Mouse (Mus musculus) embryonic facial prominence, embryonic 10.5 days (tissue): ENCODE results near the gene Tmod1. TPM values are rescaled to one million over a fixed set of nuclear protein-coding genes. Genes with fewer than 3 reads are reported as not detected.

ENCODE experiments used
- DNase-seq: peaks from one replicate; pipeline ENCODE4 v3.0.0-alpha.2; 2017; ENCODE audit warnings: low spot score
- H3K27ac ChIP-seq: fragments of 300-500 bp; sonication (generic); replicated peaks from 2 replicates; pipeline ENCODE4 v1.5.1; 2016; ENCODE audit warnings: mild to moderate bottlenecking
- H3K27me3 ChIP-seq: fragments of 300-500 bp; sonication (generic); replicated peaks from 2 replicates; pipeline ENCODE4 v1.6.1; 2016; ENCODE audit warnings: low read depth, mild to moderate bottlenecking; ENCODE audit not compliant: poor library complexity, severe bottlenecking
- H3K36me3 ChIP-seq: fragments of 300-500 bp; sonication (generic); replicated peaks from 2 replicates; pipeline ENCODE4 v1.6.1; 2016; ENCODE audit warnings: mild to moderate bottlenecking, moderate library complexity
- H3K4me1 ChIP-seq: fragments of 300-500 bp; sonication (generic); 2 replicates; pipeline ENCODE4 v1.6.1; 2016
- H3K4me3 ChIP-seq: fragments of 300-500 bp; sonication (generic); 2 replicates; pipeline ENCODE4 v1.5.1; 2016; ENCODE audit warnings: mild to moderate bottlenecking, moderate library complexity
- H3K9me3 ChIP-seq: fragments of 300-500 bp; sonication (generic); 2 replicates; pipeline ENCODE4 v1.6.1; 2016; ENCODE audit warnings: mild to moderate bottlenecking
- WGBS: fragments of 180-500 bp; shearing (Covaris S2); methylation state at CpG from one replicate; pipeline ENCODE4 v1.1.7; 2016; 5-methylcytosine and 5-hydroxymethylcytosine counted together
- polyA plus RNA-seq: library from polyadenylated mRNA; unstranded; fragments of >200 nt; fragmentation: Nextera tagmentation; extraction: Ambion mirVana; gene quantifications from 2 replicates; pipeline ENCODE4 v1.2.1, GENCODE M21; 2016

Tmod1 gene
- polyA plus RNA-seq, 1 experiment from 2014 or later = 2.8 TPM

GRCm38 (mm10) chr4:46129311-46130004 lies 90.7 kb downstream of the Tmod1 start:
- Histone ChIP-seq H3K36me3 (peaks cover 93% of the 10 kb centered on the region), H3K27me3 (no peaks in the 10 kb centered on the region), H3K4me1 (no peaks in the 10 kb centered on the region), H3K9me3 (no peaks in the 10 kb centered on the region), H3K27ac (no peak overlapping the region), H3K4me3 (no peak overlapping the region)
- WGBS = 85% methylated on average over 8 of the region's 8 CpGs
- DNase-seq = no peak

GRCm38 (mm10) chr4:46130221-46130620 lies 91.5 kb downstream of the Tmod1 start:
- Histone ChIP-seq H3K27ac (no peak overlapping the region), H3K4me1 (no peaks in the 10 kb centered on the region), H3K36me3 (peaks cover 93% of the 10 kb centered on the region), H3K27me3 (no peaks in the 10 kb centered on the region), H3K4me3 (no peak overlapping the region), H3K9me3 (no peaks in the 10 kb centered on the region)
- DNase-seq = peak; percentile 62
- WGBS = 75% methylated on average over 3 of the region's 3 CpGs

- WGBS = 89% methylated on average over 6 of the region's 6 CpGs
- peaks cover 89% of the 10 kb centered on the region for H3K36me3 ChIP-seq
- peaks cover under 1% of the 10 kb centered on the region for H3K4me1 ChIP-seq
- DNase-seq = no peak
- H3K4me3 ChIP-seq = no peak overlapping the region
- H3K9me3 ChIP-seq = no peaks in the 10 kb centered on the region
- no peak overlapping the region for H3K27ac ChIP-seq
- no peaks in the 10 kb centered on the region for H3K27me3 ChIP-seq
Observed at GRCm38 (mm10) chr4:46131791-46132190, 93.1 kb downstream of the Tmod1 start.

- Histone ChIP-seq H3K27ac (peak overlapping the region; percentile 95), H3K36me3 (peaks cover 40% of the 10 kb centered on the region), H3K9me3 (no peaks in the 10 kb centered on the region), H3K27me3 (no peaks in the 10 kb centered on the region), H3K4me3 (peak overlapping the region; percentile 86), H3K4me1 (peaks cover 24% of the 10 kb centered on the region)
- peak; percentile 49 for DNase-seq
- 8% methylated on average over 17 of the region's 17 CpGs for WGBS
Observed at GRCm38 (mm10) chr4:46137629-46138286, 99.0 kb downstream of the Tmod1 start.

GRCm38 (mm10) chr4:46138287-46139222 lies 99.8 kb downstream of the Tmod1 start, which contains the start of the genes Ncbp1 and Tstd2:
TSS of gene Ncbp1 (plus strand) at chr4:46138613.
TSS of gene Tstd2 (minus strand) at chr4:46138694.
- under 1% methylated on average over 89 of the region's 90 CpGs for WGBS
- peak within 1 kb of the TSS; percentile 95 for H3K27ac ChIP-seq
- H3K36me3 ChIP-seq = peaks cover 35% of the 10 kb centered on the region
- peak; percentile 94 for DNase-seq
- H3K4me3 ChIP-seq = peak within 1 kb of the TSS; percentile 86
- no peaks in the 10 kb centered on the region for H3K9me3 ChIP-seq
- H3K4me1 ChIP-seq = peaks cover 24% of the 10 kb centered on the region
- H3K27me3 ChIP-seq = no peaks in the 10 kb centered on the region

- no peak overlapping the region for H3K27ac ChIP-seq
- peaks cover 60% of the 10 kb centered on the region for H3K36me3 ChIP-seq
- 76% methylated on average over 3 of the region's 3 CpGs for WGBS
- H3K27me3 ChIP-seq = no peaks in the 10 kb centered on the region
- no peak overlapping the region for H3K4me3 ChIP-seq
- H3K4me1 ChIP-seq = peaks cover 13% of the 10 kb centered on the region
- no peaks in the 10 kb centered on the region for H3K9me3 ChIP-seq
- DNase-seq = peak; percentile 19
Observed at GRCm38 (mm10) chr4:46144323-46144722, 105.6 kb downstream of the Tmod1 start.

GRCm38 (mm10) chr4:46146881-46147280 lies 108.1 kb downstream of the Tmod1 start:
- Histone ChIP-seq H3K36me3 (peaks cover 85% of the 10 kb centered on the region), H3K4me3 (no peak overlapping the region)

GRCm38 (mm10) chr4:46151903-46152544 lies 113.3 kb downstream of the Tmod1 start:
- Histone ChIP-seq H3K27ac (no peak overlapping the region), H3K36me3 (peaks cover 99% of the 10 kb centered on the region), H3K9me3 (no peaks in the 10 kb centered on the region), H3K27me3 (no peaks in the 10 kb centered on the region), H3K4me3 (no peak overlapping the region), H3K4me1 (no peaks in the 10 kb centered on the region)
- 95% methylated on average over 12 of the region's 12 CpGs for WGBS
- no peak for DNase-seq

More at GRCm38 (mm10) chr4:46146881-46147280, 108.1 kb downstream of the Tmod1 start:
- H3K4me1 ChIP-seq = no peaks in the 10 kb centered on the region
- H3K27ac ChIP-seq = no peak overlapping the region
- no peaks in the 10 kb centered on the region for H3K27me3 ChIP-seq
- H3K9me3 ChIP-seq = no peaks in the 10 kb centered on the region
- DNase-seq = no peak
- whole genome bisulfite sequencing = 94% methylated on average over 1 of the region's 1 CpGs

- Histone ChIP-seq H3K27me3 (no peaks in the 10 kb centered on the region), H3K36me3 (peaks cover 98% of the 10 kb centered on the region), H3K27ac (no peak overlapping the region), H3K9me3 (no peaks in the 10 kb centered on the region), H3K4me3 (no peak overlapping the region), H3K4me1 (no peaks in the 10 kb centered on the region)
- DNase-seq = no peak
- WGBS = 89% methylated on average over 2 of the region's 2 CpGs
Observed at GRCm38 (mm10) chr4:46164027-46164426, 125.3 kb downstream of the Tmod1 start.

Other genes starting within 250 kb of the Tmod1 start
- gene Aldh1b1, start 239.9 kb upstream of the Tmod1 start, polyA plus RNA-seq = 5.0 and 5.2 TPM in 2 replicates
- 3.9 and 5.4 TPM in 2 replicates for gene Igfbpl1, start 212.0 kb upstream of the Tmod1 start, polyA plus RNA-seq
- 0.09 and 0.21 TPM in 2 replicates for gene Stra6l, start 190.3 kb upstream of the Tmod1 start, polyA plus RNA-seq
- gene Ccdc180, start 148.6 kb upstream of the Tmod1 start, polyA plus RNA-seq = 0.05 and 0.08 TPM in 2 replicates
- 5.4 and 6.0 TPM in 2 replicates for gene Tdrd7, start 73.6 kb upstream of the Tmod1 start, polyA plus RNA-seq
- gene Ncbp1, start 99.7 kb downstream of the Tmod1 start, polyA plus RNA-seq = 121 and 127 TPM in 2 replicates
- gene Tstd2, start 99.8 kb downstream of the Tmod1 start, polyA plus RNA-seq = 74.1 and 77.3 TPM in 2 replicates
- 19.9 and 24.7 TPM in 2 replicates for gene Xpa, start 157.4 kb downstream of the Tmod1 start, polyA plus RNA-seq